23 mouse cellular contexts compared by ENCODE assay signal in genomic region chr11:69918118-69918517, GRCm38 (mm10). TPM values are rescaled to one million over a fixed set of nuclear protein-coding genes. Genes with fewer than 3 reads are reported as not detected.
DNase-seq lines count a peak whose midpoint lies in the region; ATAC-seq and TF ChIP-seq lines count a peak whose summit lies in the region.
"Had no signal": no experiment of that assay in that cellular context is flagged by ENCODE, and none has a peak within 500 bp of the region (broad histone marks: within the 10 kb centered on the region; RNA-seq: fewer than 3 reads in every experiment).

No protein-coding gene starts in this region.

- peaks cover 58% of the 10 kb centered on the region for H3K79me2 ChIP-seq in myocyte (ENCODE audit: control insufficient read depth, insufficient read depth)

- H3K4me3 ChIP-seq in erythroblast, embryonic 14.5 days (replicated peaks): peak overlapping the region; percentile 96
- H3K4me3 ChIP-seq in megakaryocyte, embryonic 14.5 days (replicated peaks): peak overlapping the region; percentile 29
- peak overlapping the region; percentile 100; the same call in 1 of the 2 replicates for H3K4me3 ChIP-seq in limb, embryonic 10.5 days
- no peak overlapping the region for H3K4me3 ChIP-seq in myocyte
- H3K4me3 ChIP-seq: embryonic facial prominence, embryonic 12.5 days; left cerebral cortex, adult 2 months had no signal

- H3K27me3 ChIP-seq in erythroblast, embryonic 14.5 days (ENCODE audit: control insufficient read depth): no peaks in the 10 kb centered on the region
- no peaks in the 10 kb centered on the region for H3K27me3 ChIP-seq in megakaryocyte, embryonic 14.5 days (replicated peaks)
- H3K27me3 ChIP-seq in limb, embryonic 10.5 days (ENCODE audit: low read depth, poor library complexity, severe bottlenecking): no peaks in the 10 kb centered on the region
- no peaks in the 10 kb centered on the region for H3K27me3 ChIP-seq in myocyte (ENCODE audit: control insufficient read depth, insufficient read depth, insufficient read length)
- H3K27me3 ChIP-seq: embryonic facial prominence, embryonic 12.5 days; limb, embryonic 12.5 days had no signal

- H3K9me3 ChIP-seq in erythroblast, embryonic 14.5 days (ENCODE audit: control insufficient read depth, low read length): no peaks in the 10 kb centered on the region
- no peaks in the 10 kb centered on the region for H3K9me3 ChIP-seq in megakaryocyte, embryonic 14.5 days
- H3K9me3 ChIP-seq in limb, embryonic 10.5 days (replicated peaks): no peaks in the 10 kb centered on the region
- H3K9me3 ChIP-seq: embryonic facial prominence, embryonic 12.5 days; limb, embryonic 12.5 days had no signal

- no peak overlapping the region for H3K27ac ChIP-seq in limb, embryonic 10.5 days
- H3K27ac ChIP-seq: embryonic facial prominence, embryonic 12.5 days; left cerebral cortex, adult 2 months; limb, embryonic 12.5 days had no signal

- H3K36me3 ChIP-seq in erythroblast, embryonic 14.5 days (ENCODE audit: control insufficient read depth): peaks cover 65% of the 10 kb centered on the region
- H3K36me3 ChIP-seq in megakaryocyte, embryonic 14.5 days (replicated peaks; ENCODE audit: low read length): peaks cover 51% of the 10 kb centered on the region
- peaks cover 60% of the 10 kb centered on the region for H3K36me3 ChIP-seq in limb, embryonic 10.5 days
- H3K36me3 ChIP-seq in myocyte (ENCODE audit: control insufficient read depth, insufficient read depth): peaks cover 39% of the 10 kb centered on the region

- H3K4me1 ChIP-seq in erythroblast, embryonic 14.5 days (ENCODE audit: control insufficient read depth): peaks cover 86% of the 10 kb centered on the region
- peaks cover 70% of the 10 kb centered on the region for H3K4me1 ChIP-seq in megakaryocyte, embryonic 14.5 days
- peaks cover 69% of the 10 kb centered on the region for H3K4me1 ChIP-seq in limb, embryonic 10.5 days

- H3ac ChIP-seq in myocyte (ENCODE audit: control insufficient read depth, insufficient read length): no peak overlapping the region

- 89% methylated on average over 5 of the region's 5 CpGs for WGBS in limb, embryonic 10.5 days

- H3K4me2 ChIP-seq in myocyte (ENCODE audit: low read depth): peak overlapping the region; percentile 87
- H3K4me2 ChIP-seq: midbrain, embryonic 11.5 days had no signal

- no peak for ATAC-seq in erythroblast, adult 5-6 weeks (replicated peaks; ENCODE audit: low FRiP score, poor library complexity, severe bottlenecking)
- no peak for ATAC-seq in megakaryocyte, adult 5-6 weeks (ENCODE audit: poor library complexity, severe bottlenecking)
- ATAC-seq: CD4-positive, CD25-positive, alpha-beta regulatory T cell, adult 4 months had no signal

- TF ChIP-seq POLR2A in myocyte (IDR thresholded peaks at IDR 0.05; ENCODE audit: insufficient read length, low read depth): no peak

- no peak for DNase-seq in limb, embryonic 10.5 days (ENCODE audit: low spot score)
- DNase-seq in layer of hippocampus, adult 9-11 months: no peak
- no peak for DNase-seq in testis, postnatal 10 days (ENCODE audit: low spot score)
- DNase-seq: cerebellum, adult 2 months; gastrocnemius, postnatal 10 days; kidney, adult 11 months; kidney, postnatal 10 days; lung, embryonic 14.5 days; lung, postnatal 36 days; thymus, adult 18-20 months; thymus, postnatal 4 days had no signal

TF ChIP-seq in myocyte, 11 proteins besides CTCF, POLR2A, EP300 and RAD21:
- TF ChIP-seq POLR2AphosphoS2 (IDR thresholded peaks at IDR 0.05; ENCODE audit: insufficient read length, low read depth) (peak; percentile 52), CEBPB (IDR thresholded peaks at IDR 0.05; ENCODE audit: insufficient read depth, poor library complexity, severe bottlenecking) (no peak), MAX (IDR thresholded peaks at IDR 0.05; ENCODE audit: low read depth) (no peak), E2F4 (IDR thresholded peaks at IDR 0.05; ENCODE audit: insufficient read depth) (no peak), TCF12 (IDR thresholded peaks at IDR 0.05; ENCODE audit: insufficient read depth, poor library complexity, severe bottlenecking) (no peak)

RNA-seq across cellular contexts. Expression of gene Eif5a, which starts 3.6 kb away (rescaled TPM):
- 295 and 310 TPM in 2 replicates for polyA plus RNA-seq in erythroblast, embryonic 14.5 days (2012)
- 340 and 374 TPM in 2 replicates for total RNA-seq in erythroblast, adult 5-6 weeks (2015; ENCODE audit: low replicate concordance)
- total RNA-seq in erythroblast, adult 5-6 weeks (2017; ENCODE audit: low replicate concordance): 154 and 205 TPM in 2 replicates
- 2,079 and 2,119 TPM in 2 replicates for polyA plus RNA-seq in megakaryocyte, embryonic 14.5 days (2012; ENCODE audit: insufficient read depth, low replicate concordance)
- total RNA-seq in megakaryocyte, adult 5-6 weeks (2015): 575 and 614 TPM in 2 replicates
- 561 and 596 TPM in 2 replicates for total RNA-seq in megakaryocyte, adult 5-6 weeks (2017)
- 3,029 and 3,766 TPM in 2 replicates for polyA plus RNA-seq in limb, embryonic 10.5 days (2016; fragmentation: Nextera tagmentation; extraction: Ambion mirVana)
- 1,243 TPM for polyA plus RNA-seq in myocyte (2012; fragmentation: generic; extraction: Trizol)

RNA-seq across cellular contexts. Expression of gene Gps2, which starts 4.4 kb away (rescaled TPM):
- polyA plus RNA-seq in erythroblast, embryonic 14.5 days (2012): 90.4 and 109 TPM in 2 replicates
- total RNA-seq in erythroblast, adult 5-6 weeks (2015; ENCODE audit: low replicate concordance): 69.0 and 102 TPM in 2 replicates
- total RNA-seq in erythroblast, adult 5-6 weeks (2017; ENCODE audit: low replicate concordance): 52.9 and 63.3 TPM in 2 replicates
- polyA plus RNA-seq in megakaryocyte, embryonic 14.5 days (2012; ENCODE audit: insufficient read depth, low replicate concordance): 116 and 124 TPM in 2 replicates
- 140 and 156 TPM in 2 replicates for total RNA-seq in megakaryocyte, adult 5-6 weeks (2015)
- total RNA-seq in megakaryocyte, adult 5-6 weeks (2017): 56.4 and 64.9 TPM in 2 replicates
- 77.7 and 91.6 TPM in 2 replicates for polyA plus RNA-seq in limb, embryonic 10.5 days (2016; fragmentation: Nextera tagmentation; extraction: Ambion mirVana)
- 38.0 TPM for polyA plus RNA-seq in myocyte (2012; fragmentation: generic; extraction: Trizol)

RNA-seq across cellular contexts. Expression of gene Neurl4, which starts 17.2 kb away (rescaled TPM):
- polyA plus RNA-seq in erythroblast, embryonic 14.5 days (2012): 5.0 and 5.1 TPM in 2 replicates
- total RNA-seq in erythroblast, adult 5-6 weeks (2015; ENCODE audit: low replicate concordance): 3.5 and 3.8 TPM in 2 replicates
- total RNA-seq in erythroblast, adult 5-6 weeks (2017; ENCODE audit: low replicate concordance): 9.3 and 16.0 TPM in 2 replicates
- polyA plus RNA-seq in megakaryocyte, embryonic 14.5 days (2012; ENCODE audit: insufficient read depth, low replicate concordance): 17.6 and 26.8 TPM in 2 replicates
- total RNA-seq in megakaryocyte, adult 5-6 weeks (2015): 7.1 and 9.9 TPM in 2 replicates
- 11.9 and 18.9 TPM in 2 replicates for total RNA-seq in megakaryocyte, adult 5-6 weeks (2017)
- 12.6 and 13.3 TPM in 2 replicates for polyA plus RNA-seq in limb, embryonic 10.5 days (2016; fragmentation: Nextera tagmentation; extraction: Ambion mirVana)
- 42.2 TPM for polyA plus RNA-seq in myocyte (2012; fragmentation: generic; extraction: Trizol)

RNA-seq across cellular contexts. Expression of gene 2810408A11Rik, which starts 17.3 kb away (rescaled TPM):
- 0.14 and 0.18 TPM in 2 replicates for polyA plus RNA-seq in erythroblast, embryonic 14.5 days (2012)
- total RNA-seq in erythroblast, adult 5-6 weeks (2015; ENCODE audit: low replicate concordance): 2.7 TPM in 1 of 2 replicates, not detected in the other
- 6.0 TPM in 1 of 2 replicates, not detected in the other for total RNA-seq in erythroblast, adult 5-6 weeks (2017; ENCODE audit: low replicate concordance)
- 0.25 TPM in 1 of 2 replicates, not detected in the other for polyA plus RNA-seq in megakaryocyte, embryonic 14.5 days (2012; ENCODE audit: insufficient read depth, low replicate concordance)
- total RNA-seq in megakaryocyte, adult 5-6 weeks (2015): 1.6 and 2.6 TPM in 2 replicates
- total RNA-seq in megakaryocyte, adult 5-6 weeks (2017): 1.5 and 1.8 TPM in 2 replicates
- polyA plus RNA-seq in limb, embryonic 10.5 days (2016; fragmentation: Nextera tagmentation; extraction: Ambion mirVana): 20.2 and 25.8 TPM in 2 replicates
- 3.0 TPM for polyA plus RNA-seq in myocyte (2012; fragmentation: generic; extraction: Trizol)
- total RNA-seq: monocyte, adult 5-6 weeks had no signal

RNA-seq across cellular contexts. Expression of gene Ybx2, which starts 17.5 kb away (rescaled TPM):
- 0.29 and 0.38 TPM in 2 replicates for polyA plus RNA-seq in erythroblast, embryonic 14.5 days (2012)
- not detected in 2 replicates for total RNA-seq in erythroblast, adult 5-6 weeks (2015; ENCODE audit: low replicate concordance)
- 5.0 TPM in 1 of 2 replicates, not detected in the other for total RNA-seq in erythroblast, adult 5-6 weeks (2017; ENCODE audit: low replicate concordance)
- 0.75 TPM in 1 of 2 replicates, not detected in the other for polyA plus RNA-seq in megakaryocyte, embryonic 14.5 days (2012; ENCODE audit: insufficient read depth, low replicate concordance)
- not detected in 2 replicates for total RNA-seq in megakaryocyte, adult 5-6 weeks (2015)
- not detected in 2 replicates for total RNA-seq in megakaryocyte, adult 5-6 weeks (2017)
- polyA plus RNA-seq in limb, embryonic 10.5 days (2016; fragmentation: Nextera tagmentation; extraction: Ambion mirVana): 6.1 TPM in 2 replicates
- polyA plus RNA-seq in myocyte (2012; fragmentation: generic; extraction: Trizol): 0.12 TPM
- total RNA-seq: common myeloid progenitor, adult 5-6 weeks; monocyte, adult 5-6 weeks had no signal
- polyA plus RNA-seq: CD4-positive, CD25-positive, alpha-beta regulatory T cell, adult 4 months had no signal
